Mouse (Mus musculus): ENCODE data around the gene Sco2. TPM values are rescaled to one million over a fixed set of nuclear protein-coding genes. Genes with fewer than 3 reads are reported as not detected.

The Sco2 gene
- polyA plus RNA-seq (2017; shearing (Covaris generic)): 13.1 TPM

GRCm38 (mm10) chr15:89373762-89374248 is at the start of gene Sco2:
TSS of gene Sco2 (minus strand) at chr15:89373846.

GRCm38 (mm10) chr15:89410118-89410517 is 36.5 kb upstream of the Sco2 start, which contains the start of gene Syce3:
TSS of gene Syce3 (minus strand) at chr15:89410503.

GRCm38 (mm10) chr15:89384617-89385016 is 11.0 kb upstream of the Sco2 start, which contains the start of gene Klhdc7b:
TSS of gene Klhdc7b (plus strand) at chr15:89384917.

GRCm38 (mm10) chr15:89378831-89379401 is 5.3 kb upstream of the Sco2 start, which contains the start of gene Odf3b:
TSS of gene Odf3b (minus strand) at chr15:89379282.

GRCm38 (mm10) chr15:89376957-89377356 is 3.3 kb upstream of the Sco2 start, which contains the start of gene Tymp:
TSS of gene Tymp (minus strand) at chr15:89377039.

GRCm38 (mm10) chr15:89355241-89356187 is 18.1 kb downstream of the Sco2 start, which contains the start of the genes Lmf2 and Ncaph2:
TSS of gene Lmf2 (minus strand) at chr15:89355659.
TSS of gene Ncaph2 (plus strand) at chr15:89355719.

GRCm38 (mm10) chr15:89334271-89334670 is 39.4 kb downstream of the Sco2 start, which contains the start of gene Miox:
TSS of gene Miox (plus strand) at chr15:89334398.

GRCm38 (mm10) chr15:89322670-89323522 is 50.8 kb downstream of the Sco2 start, which contains the start of gene Adm2:
TSS of gene Adm2 (plus strand) at chr15:89322720.

Other genes starting within 250 kb of the Sco2 start
- 79.2 TPM for gene Hdac10, start 245.1 kb downstream of the Sco2 start, polyA plus RNA-seq (2017; shearing (Covaris generic))
- 9.8 TPM for gene Mapk12, start 233.1 kb downstream of the Sco2 start, polyA plus RNA-seq (2017; shearing (Covaris generic))
- 83.5 TPM for gene Mapk11, start 224.2 kb downstream of the Sco2 start, polyA plus RNA-seq (2017; shearing (Covaris generic))
- 4.8 TPM for gene Plxnb2, start 193.1 kb downstream of the Sco2 start, polyA plus RNA-seq (2017; shearing (Covaris generic))
- gene Dennd6b, start 177.3 kb downstream of the Sco2 start, polyA plus RNA-seq (2017; shearing (Covaris generic)): 49.0 TPM
- 20.3 TPM for gene Ppp6r2, start 162.3 kb downstream of the Sco2 start, polyA plus RNA-seq (2017; shearing (Covaris generic))
- gene Sbf1, start 58.5 kb downstream of the Sco2 start, polyA plus RNA-seq (2017; shearing (Covaris generic)): 226 TPM
- gene Adm2, start 51.1 kb downstream of the Sco2 start, polyA plus RNA-seq (2017; shearing (Covaris generic)): not detected
- not detected for gene Miox, start 39.4 kb downstream of the Sco2 start, polyA plus RNA-seq (2017; shearing (Covaris generic))
- 61.9 TPM for gene Lmf2, start 18.2 kb downstream of the Sco2 start, polyA plus RNA-seq (2017; shearing (Covaris generic))
- 177 TPM for gene Ncaph2, start 18.1 kb downstream of the Sco2 start, polyA plus RNA-seq (2017; shearing (Covaris generic))
- 2.2 TPM for gene Tymp, start 3.2 kb upstream of the Sco2 start, polyA plus RNA-seq (2017; shearing (Covaris generic))
- gene Odf3b, start 5.4 kb upstream of the Sco2 start, polyA plus RNA-seq (2017; shearing (Covaris generic)): 1.4 TPM
- gene Klhdc7b, start 11.1 kb upstream of the Sco2 start, polyA plus RNA-seq (2017; shearing (Covaris generic)): 0.08 TPM
- not detected for gene Syce3, start 36.7 kb upstream of the Sco2 start, polyA plus RNA-seq (2017; shearing (Covaris generic))
- gene Cpt1b, start 52.0 kb upstream of the Sco2 start, polyA plus RNA-seq (2017; shearing (Covaris generic)): 0.36 TPM
- gene C730034F03Rik, start 55.7 kb upstream of the Sco2 start, polyA plus RNA-seq (2017; shearing (Covaris generic)): 6.5 TPM
- gene Gm44502, start 55.9 kb upstream of the Sco2 start, polyA plus RNA-seq (2017; shearing (Covaris generic)): not detected
- gene Chkb, start 56.1 kb upstream of the Sco2 start, polyA plus RNA-seq (2017; shearing (Covaris generic)): 119 TPM
- 0.19 TPM for gene Mapk8ip2, start 80.1 kb upstream of the Sco2 start, polyA plus RNA-seq (2017; shearing (Covaris generic))
- gene Arsa, start 103.6 kb upstream of the Sco2 start, polyA plus RNA-seq (2017; shearing (Covaris generic)): 23.2 TPM
- not detected for gene Shank3, start 125.8 kb upstream of the Sco2 start, polyA plus RNA-seq (2017; shearing (Covaris generic))
- not detected for gene Acr, start 194.5 kb upstream of the Sco2 start, polyA plus RNA-seq (2017; shearing (Covaris generic))
- gene Rabl2, start 218.1 kb upstream of the Sco2 start, polyA plus RNA-seq (2017; shearing (Covaris generic)): 1.9 TPM